Mouse (Mus musculus): ENCODE measurements around the gene Kcnk13. TPM values are rescaled to one million over a fixed set of nuclear protein-coding genes. Genes with fewer than 3 reads are reported as not detected.
A peak's percentile ranks its signal among the peaks of the same experiment; 100 is the strongest.

The Kcnk13 gene
- total and polyA plus RNA-seq, 2 experiments from 2014 or later, result 2.5 to 4.3 TPM

- Histone ChIP-seq H3K27ac (ENCODE audit: low read depth, low read length) (no peak overlapping the region), H3K4me3 (ENCODE audit: low read depth, low read length) (no peak overlapping the region), H3K4me1 (ENCODE audit: insufficient read depth) (peaks cover 4% of the 10 kb centered on the region; the same call in 1 of the 2 replicates), H3K36me3 (ENCODE audit: insufficient read depth) (no peaks in the 10 kb centered on the region), H3K9me3 (ENCODE audit: low read length) (no peaks in the 10 kb centered on the region), H3K9ac (no peak overlapping the region), H3K4me2 (ENCODE audit: low read depth) (no peak overlapping the region), H3K27me3 (ENCODE audit: insufficient read depth, low read length) (no peaks in the 10 kb centered on the region)
- DNase-seq (no peak), ATAC-seq (no peak)
- TF ChIP-seq CTCF (IDR thresholded peaks at IDR 0.05; ENCODE audit: low read depth), result no peak
- 83% methylated on average over 7 of the region's 7 CpGs for WGBS
Measured at GRCm38 (mm10) chr12:100026715-100027245, 62.5 kb downstream of the Kcnk13 start.

GRCm38 (mm10) chr12:100027281-100027680 lies 63.0 kb downstream of the Kcnk13 start:
- H3K4me3 ChIP-seq (ENCODE audit: low read depth, low read length), result no peak overlapping the region
- H3K9ac ChIP-seq, result no peak overlapping the region
- no peaks in the 10 kb centered on the region for H3K36me3 ChIP-seq (ENCODE audit: insufficient read depth)
- H3K4me2 ChIP-seq (ENCODE audit: low read depth), result no peak overlapping the region
- H3K27me3 ChIP-seq (ENCODE audit: insufficient read depth, low read length), result no peaks in the 10 kb centered on the region
- H3K27ac ChIP-seq (ENCODE audit: low read depth, low read length), result no peak overlapping the region
- TF ChIP-seq CTCF (IDR thresholded peaks at IDR 0.05; ENCODE audit: low read depth), result no peak
- WGBS, result 86% methylated on average over 7 of the region's 7 CpGs
- no peak for DNase-seq
- H3K4me1 ChIP-seq (ENCODE audit: insufficient read depth), result peaks cover 4% of the 10 kb centered on the region; the same call in 1 of the 2 replicates
- H3K9me3 ChIP-seq (ENCODE audit: low read length), result no peaks in the 10 kb centered on the region
- no peak for ATAC-seq

DNA sequence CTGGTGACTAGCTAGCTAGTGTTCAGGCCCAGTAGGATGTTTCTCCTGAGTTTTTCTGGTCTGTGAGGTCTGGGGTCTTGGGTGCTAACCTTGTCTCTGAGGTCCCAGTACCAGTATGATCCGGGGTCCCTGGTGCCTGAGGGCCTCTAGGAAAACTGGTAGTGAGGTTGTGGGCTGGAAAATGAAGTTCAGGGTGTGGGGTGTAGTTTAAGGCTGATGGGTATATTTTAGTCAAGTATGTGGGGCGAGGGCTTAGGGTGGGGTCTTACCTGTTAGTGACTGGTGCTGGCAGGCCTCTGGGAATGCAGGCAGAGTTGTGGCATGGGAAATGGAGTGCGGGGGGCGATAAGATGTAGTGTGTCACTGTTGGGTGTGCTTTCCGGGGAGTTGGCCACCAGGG lies 67.4 kb downstream of the Kcnk13 start:
- no peaks in the 10 kb centered on the region for H3K4me1 ChIP-seq (ENCODE audit: insufficient read depth)
- 93% methylated on average over 5 of the region's 5 CpGs for WGBS
- DNase-seq (no peak), ATAC-seq (no peak)
- no peak overlapping the region for H3K27ac ChIP-seq (ENCODE audit: low read depth, low read length)
- H3K4me3 ChIP-seq (ENCODE audit: low read depth, low read length), result no peak overlapping the region
- TF ChIP-seq CTCF (IDR thresholded peaks at IDR 0.05; ENCODE audit: low read depth), result no peak
- H3K36me3 ChIP-seq (ENCODE audit: insufficient read depth), result no peaks in the 10 kb centered on the region
- no peaks in the 10 kb centered on the region for H3K9me3 ChIP-seq (ENCODE audit: low read length)
- no peaks in the 10 kb centered on the region for H3K27me3 ChIP-seq (ENCODE audit: insufficient read depth, low read length)
- no peak overlapping the region for H3K4me2 ChIP-seq (ENCODE audit: low read depth)
- H3K9ac ChIP-seq, result no peak overlapping the region

DNA sequence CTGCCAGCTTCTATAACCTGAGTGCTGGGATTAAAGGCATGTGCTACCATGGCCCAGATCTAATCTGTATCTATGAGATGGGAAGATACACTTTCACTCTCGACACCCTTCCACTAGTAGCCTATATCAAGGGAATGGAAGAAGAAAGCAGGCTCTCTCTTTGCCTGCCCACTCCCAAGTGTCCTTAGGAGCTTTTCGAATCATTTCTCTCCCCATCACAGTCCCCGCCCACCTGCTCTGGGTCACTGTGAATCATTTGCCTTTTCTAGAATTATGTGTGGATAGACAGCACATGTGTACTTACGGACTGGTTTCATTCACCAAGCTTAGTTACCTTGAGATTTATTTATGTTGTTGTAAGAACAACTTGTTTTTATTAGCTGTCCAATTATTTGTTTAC lies 68.2 kb downstream of the Kcnk13 start:
- Histone ChIP-seq H3K27me3 (ENCODE audit: insufficient read depth, low read length) (no peaks in the 10 kb centered on the region), H3K27ac (ENCODE audit: low read depth, low read length) (no peak overlapping the region), H3K36me3 (ENCODE audit: insufficient read depth) (no peaks in the 10 kb centered on the region), H3K9ac (no peak overlapping the region), H3K4me2 (ENCODE audit: low read depth) (no peak overlapping the region), H3K9me3 (ENCODE audit: low read length) (no peaks in the 10 kb centered on the region), H3K4me1 (ENCODE audit: insufficient read depth) (no peaks in the 10 kb centered on the region), H3K4me3 (ENCODE audit: low read depth, low read length) (no peak overlapping the region)
- DNase-seq, result no peak
- TF ChIP-seq CTCF (IDR thresholded peaks at IDR 0.05; ENCODE audit: low read depth), result no peak
- ATAC-seq, result no peak
- 85% methylated on average over 4 of the region's 4 CpGs for WGBS

DNA sequence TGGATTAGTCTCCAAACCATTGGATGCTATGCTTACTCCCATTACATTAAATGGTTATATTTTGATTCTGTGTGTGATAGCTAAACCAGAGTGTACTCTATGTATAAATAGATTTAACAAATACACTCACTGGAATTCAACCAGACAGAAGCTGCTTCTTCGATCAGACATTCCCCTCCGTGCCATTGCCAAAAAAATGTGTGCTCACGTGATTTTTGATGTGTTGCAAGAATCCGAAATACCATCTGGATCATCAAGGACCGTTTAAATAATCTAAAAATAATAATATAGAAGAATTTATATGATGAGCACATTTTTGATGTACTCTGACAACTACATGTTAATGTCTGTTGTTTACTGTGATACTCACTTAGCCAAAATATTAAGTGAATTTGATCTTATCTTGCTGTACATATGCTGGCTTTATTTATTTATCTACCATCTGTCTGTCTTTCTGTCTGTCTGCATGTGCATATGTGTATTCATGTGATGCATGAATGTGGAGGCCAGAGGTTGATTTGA lies 74.5 kb downstream of the Kcnk13 start:
- no peaks in the 10 kb centered on the region for H3K9me3 ChIP-seq (ENCODE audit: low read length)
- DNase-seq (peak; percentile 24), ATAC-seq (no peak)
- no peaks in the 10 kb centered on the region for H3K27me3 ChIP-seq (ENCODE audit: insufficient read depth, low read length)
- no peak overlapping the region for H3K4me3 ChIP-seq (ENCODE audit: low read depth, low read length)
- 73% methylated on average over 5 of the region's 5 CpGs for WGBS
- no peak overlapping the region for H3K9ac ChIP-seq
- H3K4me2 ChIP-seq (ENCODE audit: low read depth), result no peak overlapping the region
- TF ChIP-seq CTCF (IDR thresholded peaks at IDR 0.05; ENCODE audit: low read depth), result no peak
- H3K36me3 ChIP-seq (ENCODE audit: insufficient read depth), result no peaks in the 10 kb centered on the region
- no peaks in the 10 kb centered on the region for H3K4me1 ChIP-seq (ENCODE audit: insufficient read depth)
- H3K27ac ChIP-seq (ENCODE audit: low read depth, low read length), result no peak overlapping the region

GRCm38 (mm10) chr12:100042116-100042515 lies 77.8 kb downstream of the Kcnk13 start:
- H3K4me1 ChIP-seq (ENCODE audit: insufficient read depth), result no peaks in the 10 kb centered on the region
- WGBS, result 82% methylated on average over 8 of the region's 8 CpGs
- ATAC-seq (no peak), DNase-seq (no peak)
- no peaks in the 10 kb centered on the region for H3K9me3 ChIP-seq (ENCODE audit: low read length)
- H3K4me3 ChIP-seq (ENCODE audit: low read depth, low read length), result no peak overlapping the region
- no peaks in the 10 kb centered on the region for H3K36me3 ChIP-seq (ENCODE audit: insufficient read depth)
- no peak overlapping the region for H3K9ac ChIP-seq
- no peak for TF ChIP-seq CTCF (IDR thresholded peaks at IDR 0.05; ENCODE audit: low read depth)
- no peak overlapping the region for H3K4me2 ChIP-seq (ENCODE audit: low read depth)
- no peak overlapping the region for H3K27ac ChIP-seq (ENCODE audit: low read depth, low read length)
- H3K27me3 ChIP-seq (ENCODE audit: insufficient read depth, low read length), result no peaks in the 10 kb centered on the region

DNA sequence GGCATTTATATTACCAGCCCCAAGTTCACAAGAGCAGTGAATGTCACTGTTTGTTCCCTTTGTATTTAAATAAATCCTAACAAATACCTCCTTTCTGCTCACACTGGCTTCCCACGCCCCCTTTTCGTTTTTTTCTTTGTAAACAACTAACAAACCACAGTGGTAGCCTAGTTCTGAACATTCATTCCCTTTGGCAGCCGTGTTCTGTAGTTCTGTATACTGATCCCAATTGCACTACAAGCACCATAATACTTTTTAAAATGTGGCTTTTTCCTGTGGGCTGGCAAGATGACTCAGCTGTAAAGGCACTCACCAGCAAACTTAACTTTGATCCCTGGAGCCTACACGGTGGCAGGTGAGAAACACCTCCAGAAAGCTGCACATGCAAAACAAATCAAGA lies 80.4 kb downstream of the Kcnk13 start:
- H3K4me2 ChIP-seq (ENCODE audit: low read depth), result no peak overlapping the region
- no peak overlapping the region for H3K4me3 ChIP-seq (ENCODE audit: low read depth, low read length)
- H3K4me1 ChIP-seq (ENCODE audit: insufficient read depth), result no peaks in the 10 kb centered on the region
- H3K36me3 ChIP-seq (ENCODE audit: insufficient read depth), result no peaks in the 10 kb centered on the region
- H3K27ac ChIP-seq (ENCODE audit: low read depth, low read length), result no peak overlapping the region
- no peak overlapping the region for H3K9ac ChIP-seq
- TF ChIP-seq CTCF (IDR thresholded peaks at IDR 0.05; ENCODE audit: low read depth), result no peak
- H3K27me3 ChIP-seq (ENCODE audit: insufficient read depth, low read length), result no peaks in the 10 kb centered on the region
- H3K9me3 ChIP-seq (ENCODE audit: low read length), result no peaks in the 10 kb centered on the region
- 52% methylated on average over 4 of the region's 4 CpGs for WGBS
- ATAC-seq, result no peak
- DNase-seq, result no peak
